Mouse (Mus musculus) intestine, postnatal 0 days (tissue): ENCODE measurements around the gene Drp2. TPM values are rescaled to one million over a fixed set of nuclear protein-coding genes. Genes with fewer than 3 reads are reported as not detected.

Experiments used
- ATAC-seq: fragments of 200-750 bp; cut with Nextera tagmentation; 2 replicates; pipeline ENCODE4 v1.8.0; 2017; ENCODE audit warnings: mild to moderate bottlenecking, moderate TSS enrichment, moderate library complexity
- H3K27ac ChIP-seq: fragments of 300-500 bp; sonication (generic); 2 replicates; pipeline ENCODE4 v1.5.1; 2014; ENCODE audit warnings: mild to moderate bottlenecking, low read depth, low read length, moderate library complexity
- H3K27me3 ChIP-seq: fragments of 300-500 bp; sonication (generic); replicated peaks from 2 replicates; pipeline ENCODE4 v1.6.1; 2014; ENCODE audit warnings: low read length, mixed read lengths; ENCODE audit not compliant: control insufficient read depth, insufficient read depth
- H3K36me3 ChIP-seq: fragments of 300-500 bp; sonication (generic); 2 replicates; pipeline ENCODE4 v1.6.1; 2014; ENCODE audit warnings: mild to moderate bottlenecking, moderate library complexity; ENCODE audit not compliant: control insufficient read depth, insufficient read depth
- H3K4me1 ChIP-seq: fragments of 300-500 bp; sonication (generic); replicated peaks from 2 replicates; pipeline ENCODE4 v1.6.1; 2014; ENCODE audit warnings: antibody characterized with exemption, low read length, mixed read lengths; ENCODE audit not compliant: control insufficient read depth, insufficient read depth
- H3K4me2 ChIP-seq: fragments of 300-500 bp; sonication (generic); replicated peaks from 2 replicates; pipeline ENCODE4 v1.6.1; 2014; ENCODE audit warnings: low read depth, mild to moderate bottlenecking, moderate library complexity
- H3K4me3 ChIP-seq: fragments of 300-500 bp; sonication (generic); 2 replicates; pipeline ENCODE4 v1.5.1; 2014; ENCODE audit warnings: low read depth, low read length
- H3K9ac ChIP-seq: fragments of 300-500 bp; sonication (generic); 2 replicates; pipeline ENCODE4 v1.6.1; 2014; ENCODE audit warnings: mild to moderate bottlenecking, low read depth, low read length
- H3K9me3 ChIP-seq: fragments of 300-500 bp; sonication (generic); 2 replicates; pipeline ENCODE4 v1.6.1; 2016; ENCODE audit warnings: mixed run types; ENCODE audit not compliant: control insufficient read depth
- CTCF ChIP-seq: sonication (generic); IDR thresholded peaks from 2 replicates; pipeline ENCODE4 v1.5.1; 2016; ENCODE audit warnings: low read depth, mild to moderate bottlenecking, control low read depth, antibody characterized with exemption, moderate library complexity
- WGBS: fragments of 180-500 bp; shearing (Covaris S2); extraction: QIAGEN DNeasy Blood & Tissue Kit; methylation state at CpG from one replicate; pipeline ENCODE4 v1.1.7; 2014; 5-methylcytosine and 5-hydroxymethylcytosine counted together
- polyA plus RNA-seq: library from polyadenylated mRNA; unstranded; fragments of >200 nt; fragmentation: Nextera tagmentation; extraction: Ambion mirVana; gene quantifications from 2 replicates; pipeline ENCODE4 v1.2.1, GENCODE M21; 2015

Drp2 gene
- polyA plus RNA-seq, 1 experiment from 2014 or later: 0.34 TPM

- ATAC-seq: no peak
- Histone ChIP-seq H3K9me3 (no peaks in the 10 kb centered on the region), H3K36me3 (no peaks in the 10 kb centered on the region), H3K9ac (no peak overlapping the region), H3K27ac (no peak overlapping the region), H3K4me1 (no peaks in the 10 kb centered on the region), H3K27me3 (no peaks in the 10 kb centered on the region), H3K4me3 (no peak overlapping the region), H3K4me2 (no peak overlapping the region)
- WGBS: 47% methylated on average over 1 of the region's 1 CpGs
- no peak for TF ChIP-seq CTCF
These were observed 30.2 kb upstream of the Drp2 start for GRCm38 (mm10) chrX:134374190-134374589.

- H3K4me2 ChIP-seq: no peak overlapping the region
- ATAC-seq: no peak
- H3K27ac ChIP-seq: no peak overlapping the region
- H3K4me1 ChIP-seq: no peaks in the 10 kb centered on the region
- H3K36me3 ChIP-seq: no peaks in the 10 kb centered on the region
- TF ChIP-seq CTCF: no peak
- WGBS: 73% methylated on average over 6 of the region's 6 CpGs
- no peak overlapping the region for H3K9ac ChIP-seq
- no peak overlapping the region for H3K4me3 ChIP-seq
- no peaks in the 10 kb centered on the region for H3K9me3 ChIP-seq
- no peaks in the 10 kb centered on the region for H3K27me3 ChIP-seq
These were observed 19.5 kb upstream of the Drp2 start for GRCm38 (mm10) chrX:134384896-134385295.

GRCm38 (mm10) chrX:134398972-134399371 is 5.4 kb upstream of the Drp2 start:
- Histone ChIP-seq H3K9me3 (no peaks in the 10 kb centered on the region), H3K36me3 (no peaks in the 10 kb centered on the region), H3K4me2 (no peak overlapping the region), H3K27me3 (no peaks in the 10 kb centered on the region), H3K4me1 (no peaks in the 10 kb centered on the region), H3K27ac (no peak overlapping the region), H3K9ac (no peak overlapping the region), H3K4me3 (no peak overlapping the region)
- 67% methylated on average over 2 of the region's 2 CpGs for WGBS
- TF ChIP-seq CTCF: no peak
- no peak for ATAC-seq

GRCm38 (mm10) chrX:134404584-134404955 is 219 bp downstream of the Drp2 start:
- TF ChIP-seq CTCF: no peak
- WGBS: 29% methylated on average over 12 of the region's 14 CpGs
- no peaks in the 10 kb centered on the region for H3K4me1 ChIP-seq
- H3K36me3 ChIP-seq: no peaks in the 10 kb centered on the region
- no peaks in the 10 kb centered on the region for H3K27me3 ChIP-seq
- no peaks in the 10 kb centered on the region for H3K9me3 ChIP-seq
- H3K4me3 ChIP-seq: peak overlapping the region; percentile 32
- H3K4me2 ChIP-seq: peak overlapping the region; percentile 60
- H3K9ac ChIP-seq: no peak overlapping the region
- no peak overlapping the region for H3K27ac ChIP-seq
- no peak for ATAC-seq

- Histone ChIP-seq H3K36me3 (no peaks in the 10 kb centered on the region), H3K9ac (no peak overlapping the region), H3K4me2 (no peak overlapping the region), H3K27me3 (no peaks in the 10 kb centered on the region), H3K4me1 (no peaks in the 10 kb centered on the region), H3K9me3 (no peaks in the 10 kb centered on the region), H3K27ac (no peak overlapping the region), H3K4me3 (no peak overlapping the region)
- WGBS: 84% methylated on average over 6 of the region's 6 CpGs
- no peak for ATAC-seq
- TF ChIP-seq CTCF: no peak
These were observed 5.1 kb downstream of the Drp2 start for GRCm38 (mm10) chrX:134409354-134409900.

- Histone ChIP-seq H3K36me3 (no peaks in the 10 kb centered on the region), H3K4me3 (no peak overlapping the region), H3K27ac (no peak overlapping the region), H3K9me3 (no peaks in the 10 kb centered on the region), H3K4me2 (no peak overlapping the region), H3K4me1 (no peaks in the 10 kb centered on the region), H3K9ac (no peak overlapping the region), H3K27me3 (no peaks in the 10 kb centered on the region)
- TF ChIP-seq CTCF: no peak
- 83% methylated on average over 1 of the region's 1 CpGs for WGBS
- no peak for ATAC-seq
These were observed 7.7 kb downstream of the Drp2 start for GRCm38 (mm10) chrX:134412096-134412495.

- H3K4me3 ChIP-seq: no peak overlapping the region
- no peak overlapping the region for H3K4me2 ChIP-seq
- H3K9me3 ChIP-seq: no peaks in the 10 kb centered on the region
- H3K9ac ChIP-seq: no peak overlapping the region
- WGBS: 80% methylated on average over 5 of the region's 5 CpGs
- H3K4me1 ChIP-seq: no peaks in the 10 kb centered on the region
- no peak overlapping the region for H3K27ac ChIP-seq
- no peak for ATAC-seq
- no peaks in the 10 kb centered on the region for H3K36me3 ChIP-seq
- no peak for TF ChIP-seq CTCF
- no peaks in the 10 kb centered on the region for H3K27me3 ChIP-seq
These were observed 15.7 kb downstream of the Drp2 start for GRCm38 (mm10) chrX:134420097-134420496.
